In genomic region chr16:93006321-93006984, GRCm38 (mm10) we compare ENCODE assay signal across 8 mouse cellular contexts.
DNase-seq lines count a peak whose midpoint lies in the region; ATAC-seq lines count a peak whose summit lies in the region.

No protein-coding gene starts in this region.

- no peak overlapping the region for H3K27ac ChIP-seq in forebrain, embryonic 11.5 days (ENCODE audit: low read depth, low read length)
- H3K27ac ChIP-seq in neural tube, embryonic 12.5 days: no peak overlapping the region

- 3% methylated on average over 21 of the region's 21 CpGs for WGBS in forebrain, embryonic 11.5 days
- 5% methylated on average over 21 of the region's 21 CpGs for WGBS in neural tube, embryonic 12.5 days

- H3K4me2 ChIP-seq in forebrain, embryonic 11.5 days (ENCODE audit: low read depth, low read length, severe bottlenecking): peak overlapping the region; percentile 35
- H3K4me2 ChIP-seq in neural tube, embryonic 12.5 days (replicated peaks): peak overlapping the region; percentile 43

- H3K4me1 ChIP-seq in forebrain, embryonic 11.5 days (replicated peaks; ENCODE audit: control insufficient read depth, insufficient read depth, low read length): peaks cover 6% of the 10 kb centered on the region; the same call in 1 of the 2 replicates
- peaks cover 6% of the 10 kb centered on the region; the same call in 1 of the 2 replicates for H3K4me1 ChIP-seq in neural tube, embryonic 12.5 days

- 0 out of 2 replicates have a peak overlapping the region, but pooled peaks have one; percentile 6 for H3K4me3 ChIP-seq in forebrain, embryonic 11.5 days (ENCODE audit: low read depth, low read length)
- H3K4me3 ChIP-seq in neural tube, embryonic 12.5 days: no peak overlapping the region

- no peak overlapping the region for H3K9ac ChIP-seq in forebrain, embryonic 11.5 days (ENCODE audit: low read length)
- no peak overlapping the region for H3K9ac ChIP-seq in neural tube, embryonic 12.5 days

- no peak for ATAC-seq in forebrain, embryonic 11.5 days (replicated peaks; ENCODE audit: low FRiP score)
- no peak for ATAC-seq in neural tube, embryonic 12.5 days (ENCODE audit: low FRiP score, low read depth)

- intact Hi-C loops in left cerebral cortex, postnatal 4 days (cut with DNase I): no loop called here
- intact Hi-C loops in heart, postnatal 10 days (cut with DNase I): no loop called here

- H3K36me3 ChIP-seq in forebrain, embryonic 11.5 days (ENCODE audit: control insufficient read depth, insufficient read depth, low read length): no peaks in the 10 kb centered on the region
- no peaks in the 10 kb centered on the region for H3K36me3 ChIP-seq in neural tube, embryonic 12.5 days

- H3K27me3 ChIP-seq in forebrain, embryonic 11.5 days (ENCODE audit: control insufficient read depth, insufficient read depth, low read length): no peaks in the 10 kb centered on the region
- no peaks in the 10 kb centered on the region for H3K27me3 ChIP-seq in neural tube, embryonic 12.5 days (replicated peaks)

- peak; percentile 29 for DNase-seq in left cerebral cortex, postnatal 4 days
- no peak for DNase-seq in left cerebral cortex, adult 8-10 months (ENCODE audit: low spot score in 2 of 2)
- no peak for DNase-seq in forebrain, embryonic 11.5 days (ENCODE audit: low spot score)
- peak; percentile 67 to 69 for DNase-seq in heart, postnatal 10 days
- DNase-seq in kidney, postnatal 4 days: peak; percentile 50 to 69
- no peak for DNase-seq in thymus, postnatal 0 days (ENCODE audit: low spot score)
- DNase-seq in c-Kit-positive CD71-positive TER-119-positive erythroid progenitor cells, embryonic 14.5 days (ENCODE audit: low spot score): no peak

- no peaks in the 10 kb centered on the region for H3K9me3 ChIP-seq in forebrain, embryonic 11.5 days (ENCODE audit: control insufficient read depth, low read length)
- no peaks in the 10 kb centered on the region for H3K9me3 ChIP-seq in neural tube, embryonic 12.5 days

Comparison
In these comparisons a context has a peak if more than half of its experiments do, and no peak if none do; other contexts are left out.
1. DNase-seq: peak in left cerebral cortex, postnatal 4 days (single experiment), heart, postnatal 10 days (2 of 2) and kidney, postnatal 4 days (2 of 2); none in left cerebral cortex, adult 8-10 months (0 of 2), forebrain, embryonic 11.5 days (single experiment), thymus, postnatal 0 days (single experiment) and c-Kit-positive CD71-positive TER-119-positive erythroid progenitor cells, embryonic 14.5 days (single experiment).